Mouse (Mus musculus) liver, adult 2 months (tissue): Measurements from ENCODE around the gene Rab11fip4.

Source experiments
- CTCF ChIP-seq: fragments of 200-500 bp; IDR thresholded peaks from 2 replicates; pipeline ENCODE4 v1.5.1; 2011; ENCODE audit warnings: low read depth, low read length, control low read depth
- POLR2A ChIP-seq: fragments of 200-500 bp; IDR thresholded peaks from 2 replicates; pipeline ENCODE4 v1.6.1; 2011; ENCODE audit warnings: low read length, control low read depth; ENCODE audit not compliant: insufficient read depth; ENCODE audit errors: extremely low read depth

- no peak for TF ChIP-seq CTCF
- no peak for TF ChIP-seq POLR2A
Observed at GRCm38 (mm10) chr11:79646026-79646425, 55.0 kb downstream of the Rab11fip4 start.
